Mouse (Mus musculus): ENCODE measurements around the gene Dolpp1.
A peak's percentile ranks its signal among the peaks of the same experiment; 100 is the strongest.

The Dolpp1 gene

GRCm38 (mm10) chr2:30440701-30441517, 48.9 kb downstream of the Dolpp1 start:
- DNase-seq (ENCODE audit: low read depth, low spot score): peak; percentile 85

DNA sequence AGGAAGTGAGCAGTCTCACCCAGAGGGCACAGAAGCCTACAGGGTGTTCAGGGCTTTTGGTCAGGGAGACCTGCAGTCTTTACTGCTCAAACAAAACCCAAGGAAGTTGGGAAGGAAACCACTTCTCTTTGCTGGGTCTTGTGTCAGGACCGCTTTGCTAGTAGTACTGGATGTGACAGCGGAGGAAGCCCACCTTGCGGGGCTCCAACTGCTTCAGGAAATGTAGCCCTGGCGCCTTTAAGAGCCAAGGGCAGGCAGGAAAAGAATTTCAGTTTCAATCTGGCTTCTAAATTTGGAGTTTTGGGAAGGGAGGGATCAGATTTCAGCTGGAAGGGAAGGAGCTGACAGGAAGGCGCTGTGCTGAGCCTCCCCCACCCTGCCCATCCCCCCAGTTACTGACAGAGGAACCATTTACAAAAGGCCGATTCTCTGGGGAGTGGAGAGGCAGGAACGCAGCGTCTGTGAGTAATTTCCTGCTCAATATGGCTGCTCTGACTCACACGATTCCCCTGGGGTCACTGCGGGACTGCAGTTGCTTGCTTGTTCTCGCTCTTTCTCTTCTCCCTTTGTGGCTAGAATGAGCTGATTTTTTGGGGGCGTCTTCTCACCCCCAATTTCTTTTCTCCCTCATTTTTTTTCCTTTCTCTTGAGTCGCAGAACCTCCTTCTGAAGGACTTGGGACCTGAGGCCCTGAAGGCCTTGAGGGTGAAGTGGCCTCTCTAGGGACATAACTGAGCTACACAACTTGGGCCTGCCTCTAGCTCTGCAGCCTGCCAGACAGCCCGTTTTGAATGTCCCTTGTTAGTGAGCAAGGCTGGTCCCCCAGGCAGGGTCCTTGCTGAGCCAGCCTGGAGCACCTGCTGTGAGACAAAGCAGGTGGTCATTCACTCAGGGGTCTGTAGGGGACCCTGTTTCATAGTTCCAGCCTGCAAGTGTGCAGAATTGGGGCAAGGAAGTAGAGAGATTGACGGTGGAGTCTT, 49.8 kb downstream of the Dolpp1 start:
- peak; percentile 79 for DNase-seq (ENCODE audit: low read depth, low spot score)

- no peak for DNase-seq (ENCODE audit: low read depth, low spot score)
Measured at GRCm38 (mm10) chr2:30442498-30442890, 50.4 kb downstream of the Dolpp1 start.

GRCm38 (mm10) chr2:30443281-30443680, 51.2 kb downstream of the Dolpp1 start:
- DNase-seq (ENCODE audit: low read depth, low spot score): no peak

DNA sequence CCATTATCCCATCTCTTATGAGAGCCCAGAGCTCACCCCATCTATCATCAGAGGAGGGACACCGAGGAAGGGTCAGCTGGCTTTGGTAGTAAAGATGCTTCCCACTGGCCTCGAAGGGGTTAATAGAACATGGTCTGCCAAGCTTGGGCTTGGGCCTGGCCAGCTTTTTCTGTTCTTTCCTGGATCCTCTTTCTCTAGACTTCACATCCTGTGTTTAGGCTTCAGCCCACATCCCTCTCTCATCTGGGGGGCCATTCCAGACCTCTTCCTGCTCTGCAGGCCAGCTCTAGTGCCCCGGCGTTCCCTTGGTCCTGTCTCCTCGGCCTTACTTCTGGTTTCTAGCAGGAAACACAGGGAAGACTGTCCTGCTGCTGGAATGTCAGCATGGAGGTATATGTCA, 52.0 kb downstream of the Dolpp1 start:
- no peak for DNase-seq (ENCODE audit: low read depth, low spot score)

- DNase-seq (ENCODE audit: low read depth, low spot score): no peak
Measured at GRCm38 (mm10) chr2:30444450-30444849, 52.4 kb downstream of the Dolpp1 start.

DNA sequence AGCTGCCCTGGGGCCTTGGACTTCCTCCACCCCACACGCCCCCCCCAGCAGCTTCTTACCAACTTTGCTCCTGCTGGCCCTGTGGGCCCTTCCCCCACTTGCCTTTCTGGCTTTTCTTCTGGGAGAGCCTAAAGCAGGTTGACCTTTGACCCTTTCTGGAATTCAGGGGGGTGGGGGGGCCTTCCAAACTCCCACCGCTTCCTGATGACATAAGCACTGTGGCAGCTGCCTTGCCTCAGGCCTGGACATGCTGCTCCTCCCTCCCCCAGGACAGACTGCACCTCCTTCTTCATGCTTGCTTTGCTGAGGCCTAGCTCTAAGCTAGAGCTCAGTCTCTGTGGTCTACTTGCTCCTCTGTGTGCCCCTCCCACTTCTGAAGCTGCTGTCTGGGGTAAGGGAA, 53.3 kb downstream of the Dolpp1 start:
- no peak for DNase-seq (ENCODE audit: low read depth, low spot score)

DNA sequence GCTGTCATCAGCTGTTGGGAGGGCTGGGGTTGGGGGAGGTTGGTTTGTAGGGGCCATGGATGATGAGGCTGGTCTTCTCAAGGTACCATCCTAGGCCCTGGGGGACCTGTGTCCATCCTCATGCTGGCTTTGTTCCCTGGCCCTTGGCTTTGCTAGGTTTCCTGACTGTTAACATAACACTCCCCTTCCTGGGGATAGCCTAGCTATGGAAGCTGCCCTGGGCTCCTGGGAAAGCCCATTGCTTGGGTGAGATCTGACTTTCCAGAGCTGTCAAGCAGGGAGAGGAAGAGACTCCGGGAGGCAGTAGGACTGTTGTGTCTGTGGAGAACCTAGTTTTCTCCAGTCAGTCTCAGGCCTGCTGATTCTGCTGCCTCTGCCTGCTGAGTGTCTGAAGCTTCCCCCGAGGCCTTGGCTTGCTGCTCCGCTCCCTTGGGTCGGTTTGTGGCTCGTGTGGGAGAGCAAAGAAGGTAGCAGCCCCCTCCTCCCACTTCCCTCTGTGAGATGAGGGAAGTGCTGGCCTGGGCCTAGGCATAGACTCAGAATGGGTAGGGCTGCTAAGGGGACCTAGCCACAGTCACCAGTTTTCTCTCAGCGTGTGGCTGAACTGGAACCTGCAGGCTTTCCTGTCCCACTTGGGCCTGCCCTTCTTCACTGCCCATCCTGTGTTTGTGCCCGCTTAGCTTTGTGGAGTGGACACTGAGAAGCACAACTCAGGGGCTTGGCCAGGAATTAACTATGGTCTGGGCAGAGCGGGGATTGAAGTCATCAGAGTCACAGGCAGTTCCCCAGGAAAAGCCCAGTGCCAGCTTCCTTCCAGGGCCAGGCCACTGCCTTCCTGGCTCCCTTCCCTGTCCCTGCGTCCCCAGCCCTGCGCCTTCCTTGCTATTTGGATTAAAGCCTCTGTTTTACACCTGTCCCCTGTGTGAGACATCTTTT, 55.1 kb downstream of the Dolpp1 start:
- no peak for DNase-seq (ENCODE audit: low read depth, low spot score)

GRCm38 (mm10) chr2:30448371-30448770, 56.3 kb downstream of the Dolpp1 start:
- no peak for DNase-seq (ENCODE audit: low read depth, low spot score)
